Mouse (Mus musculus) WW6 (cell line): ENCODE data around the gene Fam149b.
"Not testable (repeated sequence)": the region's sequence is repeated elsewhere in the genome, so short reads cannot be mapped to it uniquely, and the experiment has no call there.

ENCODE experiments used
- DNase-seq: peaks from one replicate; pipeline ENCODE4 v3.0.0-alpha.2; 2013; ENCODE audit warnings: low read depth, low spot score

Fam149b gene

GRCm38 (mm10) chr14:20347991-20348541 is at the start of gene Fam149b, which contains the start of gene Ecd:
TSS of gene Fam149b (plus strand) at chr14:20348162.
TSS of gene Ecd (minus strand) at chr14:20348121.
- peak; percentile 87 for DNase-seq

GRCm38 (mm10) chr14:20305085-20305484 is 42.9 kb upstream of the Fam149b start:
- not testable (repeated sequence) for DNase-seq

GRCm38 (mm10) chr14:20315137-20315536 is 32.8 kb upstream of the Fam149b start:
- no peak for DNase-seq

- no peak for DNase-seq
These were observed 28.5 kb upstream of the Fam149b start for GRCm38 (mm10) chr14:20319420-20319819.

- DNase-seq: no peak
These were observed 23.8 kb upstream of the Fam149b start for GRCm38 (mm10) chr14:20324196-20324595.

- DNase-seq: no peak
These were observed 19.5 kb upstream of the Fam149b start for GRCm38 (mm10) chr14:20328474-20328873.

GRCm38 (mm10) chr14:20331316-20331715 is 16.6 kb upstream of the Fam149b start:
- DNase-seq: no peak

- no peak for DNase-seq
These were observed 8.5 kb upstream of the Fam149b start for GRCm38 (mm10) chr14:20339415-20339814.

- no peak for DNase-seq
These were observed 7.8 kb upstream of the Fam149b start for GRCm38 (mm10) chr14:20340149-20340548.

GRCm38 (mm10) chr14:20340866-20341265 is 7.1 kb upstream of the Fam149b start:
- no peak for DNase-seq

- DNase-seq: no peak
These were observed 2.1 kb upstream of the Fam149b start for GRCm38 (mm10) chr14:20345885-20346284.

- no peak for DNase-seq
These were observed 446 bp upstream of the Fam149b start for GRCm38 (mm10) chr14:20347441-20347990.

GRCm38 (mm10) chr14:20363230-20363629 is 15.3 kb downstream of the Fam149b start:
- no peak for DNase-seq

GRCm38 (mm10) chr14:20368271-20368670 is 20.3 kb downstream of the Fam149b start:
- DNase-seq: no peak

- no peak for DNase-seq
These were observed 22.8 kb downstream of the Fam149b start for GRCm38 (mm10) chr14:20370798-20371197.

- no peak for DNase-seq
These were observed 23.9 kb downstream of the Fam149b start for GRCm38 (mm10) chr14:20371854-20372253.

- no peak for DNase-seq
These were observed 29.2 kb downstream of the Fam149b start for GRCm38 (mm10) chr14:20377112-20377521.

- peak; percentile 61 for DNase-seq
These were observed 30.5 kb downstream of the Fam149b start for GRCm38 (mm10) chr14:20378313-20379061.

GRCm38 (mm10) chr14:20379087-20379640 is 31.2 kb downstream of the Fam149b start:
- no peak for DNase-seq

- no peak for DNase-seq
These were observed 31.9 kb downstream of the Fam149b start for GRCm38 (mm10) chr14:20379753-20380430.

GRCm38 (mm10) chr14:20388441-20389129 is 40.6 kb downstream of the Fam149b start, which contains the start of gene Dnajc9:
TSS of gene Dnajc9 (minus strand) at chr14:20388910.
- peak; percentile 78 for DNase-seq
